Mouse (Mus musculus): ENCODE measurements around the gene Ranbp3l. TPM values are rescaled to one million over a fixed set of nuclear protein-coding genes. Genes with fewer than 3 reads are reported as not detected.

The Ranbp3l gene
- 0.15 TPM in 1 of 2 replicates, not detected in the other for polyA plus RNA-seq (2012; rRNA removed; ENCODE audit: low replicate concordance)

DNA sequence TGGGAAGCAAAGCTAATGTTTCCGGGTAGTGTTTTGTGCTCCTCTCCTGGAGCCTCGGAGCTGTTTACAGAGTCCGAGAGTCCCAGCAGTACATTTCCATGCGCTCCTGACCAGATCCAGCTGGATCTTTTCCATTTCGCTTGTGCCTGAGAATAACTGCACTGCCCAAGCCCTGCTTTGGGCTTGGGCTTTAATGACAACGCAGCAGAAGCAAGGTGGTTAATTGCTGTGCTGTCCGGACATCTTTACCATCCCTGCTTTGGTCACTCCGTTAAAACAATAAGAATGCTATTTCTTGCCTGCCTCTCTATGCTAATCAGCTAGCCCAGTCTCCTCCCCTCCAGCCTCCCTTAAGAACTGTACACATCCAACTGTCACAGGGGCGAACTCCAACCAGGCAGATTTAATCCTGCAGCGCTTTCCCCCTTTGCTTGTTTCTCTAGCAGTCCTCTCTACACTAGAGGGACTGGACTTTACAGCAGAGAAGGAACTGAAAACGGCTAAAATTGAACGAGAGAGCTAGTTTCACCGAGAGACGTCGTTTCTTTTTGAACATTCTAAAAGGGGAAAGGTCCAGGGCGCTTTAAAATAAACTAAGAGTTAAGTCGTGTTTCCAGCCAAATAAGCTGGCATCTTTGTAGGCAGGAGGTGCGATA, at the start of gene Ranbp3l:
TSS of gene Ranbp3l (plus strand) at position 377 of the 656 bp plus-strand sequence.

DNA sequence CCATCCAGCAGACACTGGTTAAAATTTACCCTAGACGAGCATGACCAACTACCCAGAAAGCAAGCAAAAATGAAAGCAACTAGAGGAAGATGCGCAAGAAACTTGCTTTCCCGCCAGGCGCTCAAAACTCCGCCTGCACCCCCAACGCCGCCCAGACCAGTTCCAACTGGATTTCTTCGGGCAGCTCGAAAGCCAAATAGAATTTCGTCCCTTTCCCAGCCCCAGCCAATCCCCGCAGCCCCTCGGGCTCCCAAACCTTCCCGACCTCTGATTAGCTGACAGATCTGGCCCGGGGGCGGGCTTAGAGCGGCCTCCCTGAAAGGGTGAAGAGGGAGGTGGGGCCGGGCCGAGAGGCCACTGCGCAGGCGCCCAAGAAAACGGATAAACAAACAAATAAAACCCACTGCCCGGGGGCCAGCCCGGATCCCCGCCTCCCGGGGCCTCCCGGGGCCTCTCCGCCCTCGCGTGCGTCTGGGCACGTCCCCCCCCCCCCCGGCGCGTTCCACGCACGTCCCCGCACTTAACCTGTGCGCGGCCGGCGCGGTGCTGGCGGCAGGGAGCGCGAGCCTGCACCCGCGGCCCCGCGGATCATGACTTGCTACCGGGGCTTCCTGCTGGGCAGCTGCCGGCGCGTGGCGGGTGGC, 103.3 kb downstream of the Ranbp3l start, which contains the start of gene Nadk2:
TSS of gene Nadk2 (plus strand) at position 349 of the 644 bp plus-strand sequence.

Other genes with a start within 250 kb of the Ranbp3l start
- gene Nadk2, start 103.3 kb downstream of the Ranbp3l start, polyA plus RNA-seq (2012; rRNA removed; ENCODE audit: low replicate concordance), result 18.2 and 27.7 TPM in 2 replicates
- gene Lmbrd2, start 172.6 kb downstream of the Ranbp3l start, polyA plus RNA-seq (2012; rRNA removed; ENCODE audit: low replicate concordance), result 1.9 and 3.9 TPM in 2 replicates
- 0.96 and 1.5 TPM in 2 replicates for gene Skp2, start 187.5 kb downstream of the Ranbp3l start, polyA plus RNA-seq (2012; rRNA removed; ENCODE audit: low replicate concordance)